In the genomic region with DNA sequence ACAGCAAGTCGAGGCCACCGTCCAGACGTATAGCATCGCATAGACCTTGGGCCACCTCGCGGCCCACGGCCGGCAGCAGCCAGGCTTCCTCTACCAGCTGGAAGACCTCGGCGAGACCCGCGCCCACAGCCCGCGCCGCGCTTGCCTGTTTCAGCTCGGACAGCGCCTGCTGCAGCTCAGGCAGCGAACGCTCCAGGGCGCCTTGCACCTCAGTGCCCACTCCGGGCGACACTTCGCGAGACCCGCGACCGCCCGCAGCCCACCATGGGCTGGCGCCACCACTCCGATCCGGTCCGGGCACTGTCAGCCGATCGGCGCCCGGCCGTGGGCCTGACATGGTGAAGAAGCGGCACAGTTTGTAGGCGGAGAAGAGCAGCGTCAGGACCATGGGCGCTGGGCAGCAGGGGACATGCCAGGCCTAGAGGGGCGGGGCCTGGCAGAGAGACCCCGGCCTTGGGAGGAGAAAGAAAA, we compare ENCODE assay signal across 8 mouse cellular contexts. TPM values are rescaled to one million over a fixed set of nuclear protein-coding genes. Genes with fewer than 3 reads are reported as not detected.
DNase-seq lines count a peak whose midpoint lies in the region; ATAC-seq and TF ChIP-seq lines count a peak whose summit lies in the region.
"Had no signal": no experiment of that assay in that cellular context is flagged by ENCODE, and none has a peak within 500 bp of the region (broad histone marks: within the 10 kb centered on the region; RNA-seq: fewer than 3 reads in every experiment).

No protein-coding gene starts in this region.

- H3K27me3 ChIP-seq in heart, embryonic 13.5 days (replicated peaks): peaks cover 96% of the 10 kb centered on the region
- H3K27me3 ChIP-seq in midbrain, embryonic 14.5 days (ENCODE audit: control insufficient read depth, insufficient read depth, low read length): 0 out of 2 replicates have a peak, but pooled peaks cover 5% of the 10 kb centered on the region
- H3K27me3 ChIP-seq in thymus, adult 2 months (ENCODE audit: control insufficient read depth, insufficient read depth, low read length): peaks cover 6% of the 10 kb centered on the region

- peak; percentile 17 to 26 for DNase-seq in spleen, adult 18-20 months
- DNase-seq in spleen, adult 12 weeks (ENCODE audit: low spot score): no peak
- DNase-seq in cerebellum, adult 18-20 months: peak; percentile 56 to 71
- DNase-seq in left cerebral cortex, adult 2 months (ENCODE audit: extremely low spot score in 1 of 2, low spot score in 2 of 2): peak; percentile 51 to 52
- peak; percentile 82 for DNase-seq in midbrain, embryonic 14.5 days
- DNase-seq in thymus, adult 2 months: peak; percentile 27

- H3K36me3 ChIP-seq in heart, embryonic 13.5 days: no peaks in the 10 kb centered on the region
- H3K36me3 ChIP-seq in midbrain, embryonic 14.5 days (ENCODE audit: control insufficient read depth, insufficient read depth, low read length): 0 out of 2 replicates have a peak, but pooled peaks cover 3% of the 10 kb centered on the region
- H3K36me3 ChIP-seq in thymus, adult 2 months (ENCODE audit: control insufficient read depth, insufficient read depth, low read length): no peaks in the 10 kb centered on the region

- no peak for TF ChIP-seq POLR2A in thymus, adult 2 months (IDR thresholded peaks at IDR 0.05; ENCODE audit: control insufficient read depth, extremely low read depth, insufficient read depth, low read length, poor library complexity)

- H3K27ac ChIP-seq in heart, embryonic 13.5 days (replicated peaks): no peak overlapping the region
- H3K27ac ChIP-seq in left cerebral cortex, adult 2 months: peak overlapping the region; percentile 90
- H3K27ac ChIP-seq in midbrain, embryonic 14.5 days (replicated peaks; ENCODE audit: low read depth, low read length): peak overlapping the region; percentile 93
- H3K27ac ChIP-seq in thymus, adult 2 months (ENCODE audit: control insufficient read depth, insufficient read depth, low read length): no peak overlapping the region

- intact Hi-C loops in left cerebral cortex, adult 2 months (cut with DNase I): no loop called here

- peak overlapping the region; percentile 94 for H3K4me2 ChIP-seq in heart, embryonic 13.5 days
- H3K4me2 ChIP-seq in midbrain, embryonic 14.5 days (ENCODE audit: low read length): peak overlapping the region; percentile 75

- H3K4me3 ChIP-seq in heart, embryonic 13.5 days: peak overlapping the region; percentile 58
- H3K4me3 ChIP-seq in left cerebral cortex, adult 2 months: peak overlapping the region; percentile 86
- peak overlapping the region; percentile 91 for H3K4me3 ChIP-seq in midbrain, embryonic 14.5 days (replicated peaks; ENCODE audit: low read depth, low read length)
- H3K4me3 ChIP-seq in thymus, adult 2 months (ENCODE audit: control insufficient read depth, insufficient read depth, low read length): peak overlapping the region; percentile 43

- no peak for ATAC-seq in heart, embryonic 13.5 days (ENCODE audit: extremely low read depth, insufficient number of reproducible peaks, low FRiP score, low TSS enrichment)
- ATAC-seq in midbrain, embryonic 14.5 days (ENCODE audit: low FRiP score, low TSS enrichment): peak; percentile 78

- under 1% methylated on average over 44 of the region's 44 CpGs for WGBS in heart, embryonic 13.5 days
- 0% methylated on average over 44 of the region's 44 CpGs for WGBS in midbrain, embryonic 14.5 days
- 2% methylated on average over 44 of the region's 44 CpGs for WGBS in thymus, adult 2 months

- peak overlapping the region; percentile 66 for H3K9ac ChIP-seq in heart, embryonic 13.5 days
- H3K9ac ChIP-seq in midbrain, embryonic 14.5 days (replicated peaks; ENCODE audit: low read length): peak overlapping the region; percentile 89

- no peaks in the 10 kb centered on the region for H3K9me3 ChIP-seq in heart, embryonic 13.5 days
- no peaks in the 10 kb centered on the region for H3K9me3 ChIP-seq in midbrain, embryonic 14.5 days (ENCODE audit: control insufficient read depth, low read length)

- H3K4me1 ChIP-seq in heart, embryonic 13.5 days: peaks cover 15% of the 10 kb centered on the region
- peaks cover 29% of the 10 kb centered on the region for H3K4me1 ChIP-seq in midbrain, embryonic 14.5 days (ENCODE audit: control insufficient read depth, insufficient read depth, low read length)
- peaks cover 15% of the 10 kb centered on the region for H3K4me1 ChIP-seq in thymus, adult 2 months (replicated peaks; ENCODE audit: control insufficient read depth, insufficient read depth, low read length)

- TF ChIP-seq CTCF in left cerebral cortex, adult 2 months (IDR thresholded peaks at IDR 0.05): no peak; the same call in 1 of the 2 replicates
- 0 out of 2 replicates have a peak, but pooled peaks have one; percentile 13 for TF ChIP-seq CTCF in thymus, adult 2 months (IDR thresholded peaks at IDR 0.05; ENCODE audit: borderline replicate concordance, control insufficient read depth, extremely low read depth, insufficient read depth, low read length, poor library complexity)

RNA-seq across cellular contexts. Expression of gene Sarm1, which starts 0.4 kb away (rescaled TPM):
- 0.12 and 0.19 TPM in 2 replicates for polyA plus RNA-seq in heart, embryonic 13.5 days (2015; fragmentation: Nextera tagmentation; extraction: Ambion mirVana)
- total RNA-seq in left cerebral cortex, adult 2 months (2021): 10 to 100 TPM; 34.3 to 34.8 TPM
- polyA plus RNA-seq in midbrain, embryonic 14.5 days (2014; fragmentation: Nextera tagmentation; extraction: Ambion mirVana): 49.7 and 55.6 TPM in 2 replicates
- 0.62 and 0.97 TPM in 2 replicates for polyA plus RNA-seq in thymus, adult 2 months (2012; rRNA removed)

RNA-seq across cellular contexts. Expression of gene Vtn, which starts 1.8 kb away (rescaled TPM):
- polyA plus RNA-seq in heart, embryonic 13.5 days (2015; fragmentation: Nextera tagmentation; extraction: Ambion mirVana): 2.1 and 9.3 TPM in 2 replicates
- 10 to 100 TPM; 69.3 to 76.0 TPM for total RNA-seq in left cerebral cortex, adult 2 months (2021)
- 40.0 and 134 TPM in 2 replicates for polyA plus RNA-seq in midbrain, embryonic 14.5 days (2014; fragmentation: Nextera tagmentation; extraction: Ambion mirVana)
- 5.5 and 8.9 TPM in 2 replicates for polyA plus RNA-seq in thymus, adult 2 months (2012; rRNA removed)
- total RNA-seq: neutrophil, adult 5-6 weeks had no signal

RNA-seq across cellular contexts. Expression of gene Sebox, which starts 6.1 kb away (rescaled TPM):
- not detected in 2 replicates for polyA plus RNA-seq in heart, embryonic 13.5 days (2015; fragmentation: Nextera tagmentation; extraction: Ambion mirVana)
- 1 to 10 TPM in 1 of 2 experiments, under 1 TPM in 1; 0.79 to 1.0 TPM for total RNA-seq in left cerebral cortex, adult 2 months (2021)
- polyA plus RNA-seq in midbrain, embryonic 14.5 days (2014; fragmentation: Nextera tagmentation; extraction: Ambion mirVana): not detected in 2 replicates
- polyA plus RNA-seq in thymus, adult 2 months (2012; rRNA removed): 0.09 and 0.13 TPM in 2 replicates
- total RNA-seq: neutrophil, adult 5-6 weeks had no signal

RNA-seq across cellular contexts. Expression of gene Tmem199, which starts 14.9 kb away (rescaled TPM):
- polyA plus RNA-seq in heart, embryonic 13.5 days (2015; fragmentation: Nextera tagmentation; extraction: Ambion mirVana): 43.9 and 45.6 TPM in 2 replicates
- total RNA-seq in left cerebral cortex, adult 2 months (2021): 10 to 100 TPM; 40.6 to 44.3 TPM
- 104 and 108 TPM in 2 replicates for polyA plus RNA-seq in midbrain, embryonic 14.5 days (2014; fragmentation: Nextera tagmentation; extraction: Ambion mirVana)
- 13.5 and 17.3 TPM in 2 replicates for polyA plus RNA-seq in thymus, adult 2 months (2012; rRNA removed)

RNA-seq across cellular contexts. Expression of gene Poldip2, which starts 14.9 kb away (rescaled TPM):
- polyA plus RNA-seq in heart, embryonic 13.5 days (2015; fragmentation: Nextera tagmentation; extraction: Ambion mirVana): 139 and 151 TPM in 2 replicates
- total RNA-seq in left cerebral cortex, adult 2 months (2021): 100 to 1,000 TPM; 115 to 118 TPM
- polyA plus RNA-seq in midbrain, embryonic 14.5 days (2014; fragmentation: Nextera tagmentation; extraction: Ambion mirVana): 165 and 171 TPM in 2 replicates
- 41.3 and 43.6 TPM in 2 replicates for polyA plus RNA-seq in thymus, adult 2 months (2012; rRNA removed)

Comparison
In these comparisons a context has a peak if more than half of its experiments do, and no peak if none do; other contexts are left out.
1. H3K27ac ChIP-seq: peak in left cerebral cortex, adult 2 months (single experiment) and midbrain, embryonic 14.5 days (single experiment); none in heart, embryonic 13.5 days (single experiment) and thymus, adult 2 months (single experiment).
2. RNA of gene Sarm1, which starts 0.4 kb away (polyA plus RNA-seq): 49.7 to 55.6 TPM in midbrain, embryonic 14.5 days; 0.62 to 0.97 TPM in thymus, adult 2 months and 0.12 to 0.19 TPM in heart, embryonic 13.5 days; every median in the first group is over 10 times any median in the second.
3. Peak in every context shown above with its lines, with median percentiles within 50 percentile points of each other: H3K4me3 ChIP-seq.